Mouse (Mus musculus) stomach, postnatal 0 days (tissue): ENCODE measurements at regions not wholly inside any gene's neighbourhood (a gene's known extent, or its start where the extent isn't known, plus 50 kb on each side); places are given as distances from the start of the nearest gene placed in this dataset.

Source experiments
- CTCF ChIP-seq: IDR thresholded peaks from 2 replicates; pipeline ENCODE4 v1.5.1; 2016; ENCODE audit warnings: antibody characterized with exemption, low read depth, mild to moderate bottlenecking, moderate library complexity
- EP300 ChIP-seq: optimal IDR thresholded peaks from 2 replicates; pipeline ENCODE3; 2016; ENCODE audit warnings: antibody characterized with exemption

DNA sequence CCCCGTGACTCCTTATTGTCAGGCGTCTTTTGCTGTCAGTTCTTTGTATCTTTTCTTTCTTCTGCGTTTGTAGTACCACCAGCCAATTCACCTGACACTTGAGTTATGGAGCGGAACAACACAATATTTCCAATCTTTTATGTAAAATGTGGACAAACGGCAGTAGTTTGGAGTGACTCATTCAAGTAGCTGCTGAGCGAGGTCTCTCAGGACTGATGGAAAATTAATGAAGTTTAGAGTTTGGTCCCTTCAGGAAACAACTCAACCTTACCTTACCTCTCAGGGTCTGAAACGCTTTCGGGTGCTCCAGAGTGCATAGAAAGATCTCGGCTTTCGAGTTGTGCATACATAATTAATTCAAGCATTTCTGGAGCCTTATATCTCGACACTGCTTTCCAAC is 612.3 kb upstream of the Fam92a start:
- TF ChIP-seq EP300 (no peak), CTCF (no peak)
